Mouse (Mus musculus): ENCODE results near the gene Asphd1.

The Asphd1 gene

GRCm38 (mm10) chr7:126896912-126897311 lies 52.5 kb downstream of the Asphd1 start:
- DNase-seq (ENCODE audit: low read depth, low spot score), result no peak
